Mouse (Mus musculus) adrenal gland, postnatal 14 days (tissue): ENCODE data around the gene Sh3bgrl2. TPM values are rescaled to one million over a fixed set of nuclear protein-coding genes. Genes with fewer than 3 reads are reported as not detected.
A peak's percentile ranks its signal among the peaks of the same experiment; 100 is the strongest.

Source experiments
- DNase-seq: peaks from one replicate; pipeline ENCODE4 v3.0.0; 2021; ENCODE audit warnings: mixed read lengths
- total RNA-seq: library from RNA; stranded (reverse); gene quantifications from 2 replicates; pipeline ENCODE4 v1.2.3, GENCODE M21; 2021

The Sh3bgrl2 gene
- total RNA-seq, 1 experiment from 2014 or later: 21.1 TPM

GRCm38 (mm10) chr9:83631920-83632319 is 83.8 kb downstream of the Sh3bgrl2 start:
- no peak for DNase-seq

- no peak for DNase-seq
Observed at GRCm38 (mm10) chr9:83634703-83635102, 86.6 kb downstream of the Sh3bgrl2 start.

- DNase-seq: no peak
Observed at GRCm38 (mm10) chr9:83635997-83636396, 87.9 kb downstream of the Sh3bgrl2 start.

- no peak for DNase-seq
Observed at GRCm38 (mm10) chr9:83643139-83643538, 95.0 kb downstream of the Sh3bgrl2 start.

- DNase-seq: no peak
Observed at GRCm38 (mm10) chr9:83643833-83644232, 95.7 kb downstream of the Sh3bgrl2 start.

GRCm38 (mm10) chr9:83646215-83646614 is 98.1 kb downstream of the Sh3bgrl2 start:
- no peak for DNase-seq

- no peak for DNase-seq
Observed at GRCm38 (mm10) chr9:83646691-83647090, 98.6 kb downstream of the Sh3bgrl2 start.

- no peak for DNase-seq
Observed at GRCm38 (mm10) chr9:83647919-83648705, 100.0 kb downstream of the Sh3bgrl2 start.

GRCm38 (mm10) chr9:83648733-83649132 is 100.6 kb downstream of the Sh3bgrl2 start:
- DNase-seq: no peak

GRCm38 (mm10) chr9:83652015-83652414 is 103.9 kb downstream of the Sh3bgrl2 start:
- no peak for DNase-seq

- peak; percentile 44 for DNase-seq
Observed at GRCm38 (mm10) chr9:83652590-83653172, 104.6 kb downstream of the Sh3bgrl2 start.

GRCm38 (mm10) chr9:83654601-83655000 is 106.5 kb downstream of the Sh3bgrl2 start:
- no peak for DNase-seq

GRCm38 (mm10) chr9:83656960-83657651 is 109.0 kb downstream of the Sh3bgrl2 start:
- no peak for DNase-seq

- DNase-seq: no peak
Observed at GRCm38 (mm10) chr9:83657652-83658002, 109.5 kb downstream of the Sh3bgrl2 start.

- DNase-seq: no peak
Observed at GRCm38 (mm10) chr9:83659081-83659480, 111.0 kb downstream of the Sh3bgrl2 start.

GRCm38 (mm10) chr9:83661811-83662210 is 113.7 kb downstream of the Sh3bgrl2 start:
- no peak for DNase-seq

GRCm38 (mm10) chr9:83663981-83664897 is 116.1 kb downstream of the Sh3bgrl2 start:
- no peak for DNase-seq

- no peak for DNase-seq
Observed at GRCm38 (mm10) chr9:83664951-83665350, 116.8 kb downstream of the Sh3bgrl2 start.

GRCm38 (mm10) chr9:83667031-83667430 is 118.9 kb downstream of the Sh3bgrl2 start:
- no peak for DNase-seq

GRCm38 (mm10) chr9:83679626-83680025 is 131.5 kb downstream of the Sh3bgrl2 start:
- DNase-seq: no peak

GRCm38 (mm10) chr9:83681661-83682655 is 133.8 kb downstream of the Sh3bgrl2 start:
- no peak for DNase-seq
